Mouse (Mus musculus): ENCODE measurements at regions not wholly inside any gene's neighbourhood (a gene's known extent, or its start where the extent isn't known, plus 50 kb on each side); places are given as distances from the start of the nearest gene placed in this dataset.

DNA sequence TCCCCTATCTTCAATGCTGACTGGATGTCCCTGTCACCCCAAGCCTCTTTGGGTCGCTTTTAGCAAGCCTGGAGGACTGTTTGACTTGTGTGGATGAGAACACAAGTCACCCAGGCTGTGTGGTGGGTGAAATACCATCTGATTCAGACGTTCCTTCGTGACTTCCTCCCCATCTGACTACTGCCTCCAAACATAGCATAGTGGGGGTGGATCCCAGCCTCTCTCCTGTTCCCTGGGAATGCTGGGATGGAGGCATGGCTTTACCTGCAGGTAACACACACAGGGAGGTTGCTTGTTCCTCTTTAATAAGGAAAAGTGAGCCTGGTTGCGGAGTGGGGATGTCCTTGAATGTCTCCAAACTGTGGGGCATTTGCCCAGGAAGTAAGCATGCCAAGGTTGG lies 369.0 kb upstream of the Gm10131 start:
- H3K36me3 ChIP-seq (ENCODE audit: control insufficient read depth, insufficient read depth, low read length), result no peaks in the 10 kb centered on the region
- WGBS, result 76% methylated on average over 4 of the region's 4 CpGs
- H3K4me3 ChIP-seq (ENCODE audit: low read depth, low read length), result no peak overlapping the region
- TF ChIP-seq CTCF (IDR thresholded peaks at IDR 0.05; ENCODE audit: extremely low read depth, insufficient read length, insufficient replicate concordance, low read depth, low read length) (no peak), POLR2A (IDR thresholded peaks at IDR 0.05; ENCODE audit: low read depth, low read length) (no peak)
- no peaks in the 10 kb centered on the region for H3K27me3 ChIP-seq (ENCODE audit: control insufficient read depth, insufficient read depth, low read length)
- no peak overlapping the region for H3K27ac ChIP-seq (ENCODE audit: insufficient read depth, low read depth, low read length)
- H3K4me1 ChIP-seq (ENCODE audit: control insufficient read depth, insufficient read depth, insufficient read length, low read length), result no peaks in the 10 kb centered on the region

DNA sequence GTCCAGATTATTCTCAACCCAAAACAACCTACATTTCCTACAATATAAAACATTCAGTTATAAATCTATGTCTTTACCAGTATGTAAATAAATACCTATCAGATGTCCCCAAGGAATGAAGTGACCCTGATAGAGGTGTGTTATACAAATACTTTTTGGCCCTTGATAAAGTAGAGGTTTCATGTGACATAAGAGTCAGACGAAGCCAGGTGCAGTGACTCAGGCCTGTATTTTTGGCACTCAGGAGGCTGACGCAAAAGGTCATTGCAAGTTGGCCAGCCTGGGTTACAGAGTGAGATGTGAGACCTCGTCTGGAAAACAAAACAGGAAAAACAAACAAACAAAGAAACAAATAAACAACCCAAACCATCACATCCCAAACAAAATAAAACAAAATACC lies 367.4 kb upstream of the Gm10131 start:
- no peaks in the 10 kb centered on the region for H3K36me3 ChIP-seq (ENCODE audit: control insufficient read depth, insufficient read depth, low read length)
- H3K4me3 ChIP-seq (ENCODE audit: low read depth, low read length), result no peak overlapping the region
- no peak for TF ChIP-seq CTCF (IDR thresholded peaks at IDR 0.05; ENCODE audit: extremely low read depth, insufficient read length, insufficient replicate concordance, low read depth, low read length)
- TF ChIP-seq POLR2A (IDR thresholded peaks at IDR 0.05; ENCODE audit: low read depth, low read length), result no peak
- no peak overlapping the region for H3K27ac ChIP-seq (ENCODE audit: insufficient read depth, low read depth, low read length)
- no peaks in the 10 kb centered on the region for H3K27me3 ChIP-seq (ENCODE audit: control insufficient read depth, insufficient read depth, low read length)
- H3K4me1 ChIP-seq (ENCODE audit: control insufficient read depth, insufficient read depth, insufficient read length, low read length), result no peaks in the 10 kb centered on the region
- 33% methylated on average over 3 of the region's 3 CpGs for WGBS

GRCm38 (mm10) chr8:34478465-34478864 lies 366.9 kb upstream of the Gm10131 start:
- Histone ChIP-seq H3K36me3 (ENCODE audit: control insufficient read depth, insufficient read depth, low read length) (no peaks in the 10 kb centered on the region), H3K4me1 (ENCODE audit: control insufficient read depth, insufficient read depth, insufficient read length, low read length) (no peaks in the 10 kb centered on the region), H3K27me3 (ENCODE audit: control insufficient read depth, insufficient read depth, low read length) (no peaks in the 10 kb centered on the region), H3K27ac (ENCODE audit: insufficient read depth, low read depth, low read length) (no peak overlapping the region), H3K4me3 (ENCODE audit: low read depth, low read length) (no peak overlapping the region)
- no peak for TF ChIP-seq CTCF (IDR thresholded peaks at IDR 0.05; ENCODE audit: extremely low read depth, insufficient read length, insufficient replicate concordance, low read depth, low read length)
- no peak for TF ChIP-seq POLR2A (IDR thresholded peaks at IDR 0.05; ENCODE audit: low read depth, low read length)
- WGBS, result 54% methylated on average over 1 of the region's 1 CpGs

DNA sequence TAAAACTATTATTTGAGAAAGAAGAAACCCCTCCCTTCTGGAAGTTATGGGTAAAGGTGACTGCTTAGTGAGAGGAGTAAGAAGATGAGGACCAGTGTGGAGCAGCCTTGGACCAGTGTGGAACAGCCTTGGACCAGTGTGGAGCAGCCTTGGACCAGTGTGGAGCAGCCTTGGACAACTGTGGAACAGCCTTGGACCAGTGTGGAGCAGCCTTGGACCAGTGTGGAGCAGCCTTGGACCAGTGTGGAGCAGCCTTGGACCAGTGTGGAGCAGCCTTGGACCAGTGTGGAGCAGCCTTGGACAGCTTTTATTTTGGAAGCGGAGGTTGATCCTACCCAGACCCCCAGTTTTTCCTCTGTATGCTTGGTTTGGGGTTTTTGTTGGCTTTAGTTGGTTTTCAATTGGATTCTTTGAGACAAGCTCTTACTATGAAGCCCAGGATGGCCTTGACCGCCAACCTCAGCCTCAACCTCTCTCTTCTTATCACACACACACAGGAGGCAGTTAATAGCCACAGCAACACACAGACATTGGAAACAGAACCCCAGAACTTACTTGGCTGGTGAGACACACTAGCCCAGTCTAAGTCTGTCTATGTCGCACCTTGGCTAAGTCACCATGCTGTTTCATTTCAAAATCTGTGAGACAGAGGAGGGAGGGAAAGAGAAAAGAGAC lies 364.7 kb upstream of the Gm10131 start:
- no peak overlapping the region for H3K27ac ChIP-seq (ENCODE audit: insufficient read depth, low read depth, low read length)
- 90% methylated on average over 3 of the region's 3 CpGs for WGBS
- no peaks in the 10 kb centered on the region for H3K27me3 ChIP-seq (ENCODE audit: control insufficient read depth, insufficient read depth, low read length)
- H3K4me1 ChIP-seq (ENCODE audit: control insufficient read depth, insufficient read depth, insufficient read length, low read length), result no peaks in the 10 kb centered on the region
- H3K4me3 ChIP-seq (ENCODE audit: low read depth, low read length), result no peak overlapping the region
- TF ChIP-seq POLR2A (IDR thresholded peaks at IDR 0.05; ENCODE audit: low read depth, low read length), result no peak
- TF ChIP-seq CTCF (IDR thresholded peaks at IDR 0.05; ENCODE audit: extremely low read depth, insufficient read length, insufficient replicate concordance, low read depth, low read length), result no peak
- H3K36me3 ChIP-seq (ENCODE audit: control insufficient read depth, insufficient read depth, low read length), result no peaks in the 10 kb centered on the region

GRCm38 (mm10) chr8:34474593-34474992 lies 363.1 kb upstream of the Gm10131 start:
- TF ChIP-seq CTCF (IDR thresholded peaks at IDR 0.05; ENCODE audit: extremely low read depth, insufficient read length, insufficient replicate concordance, low read depth, low read length) (no peak), POLR2A (IDR thresholded peaks at IDR 0.05; ENCODE audit: low read depth, low read length) (no peak)
- Histone ChIP-seq H3K36me3 (ENCODE audit: control insufficient read depth, insufficient read depth, low read length) (no peaks in the 10 kb centered on the region), H3K27me3 (ENCODE audit: control insufficient read depth, insufficient read depth, low read length) (no peaks in the 10 kb centered on the region), H3K27ac (ENCODE audit: insufficient read depth, low read depth, low read length) (no peak overlapping the region), H3K4me1 (ENCODE audit: control insufficient read depth, insufficient read depth, insufficient read length, low read length) (no peaks in the 10 kb centered on the region), H3K4me3 (ENCODE audit: low read depth, low read length) (no peak overlapping the region)
- WGBS, result 53% methylated on average over 7 of the region's 7 CpGs

GRCm38 (mm10) chr8:34473769-34474168 lies 362.2 kb upstream of the Gm10131 start:
- H3K27me3 ChIP-seq (ENCODE audit: control insufficient read depth, insufficient read depth, low read length), result no peaks in the 10 kb centered on the region
- no peak overlapping the region for H3K4me3 ChIP-seq (ENCODE audit: low read depth, low read length)
- H3K27ac ChIP-seq (ENCODE audit: insufficient read depth, low read depth, low read length), result no peak overlapping the region
- H3K4me1 ChIP-seq (ENCODE audit: control insufficient read depth, insufficient read depth, insufficient read length, low read length), result no peaks in the 10 kb centered on the region
- TF ChIP-seq CTCF (IDR thresholded peaks at IDR 0.05; ENCODE audit: extremely low read depth, insufficient read length, insufficient replicate concordance, low read depth, low read length) (no peak), POLR2A (IDR thresholded peaks at IDR 0.05; ENCODE audit: low read depth, low read length) (no peak)
- H3K36me3 ChIP-seq (ENCODE audit: control insufficient read depth, insufficient read depth, low read length), result no peaks in the 10 kb centered on the region
- 67% methylated on average over 10 of the region's 10 CpGs for WGBS

DNA sequence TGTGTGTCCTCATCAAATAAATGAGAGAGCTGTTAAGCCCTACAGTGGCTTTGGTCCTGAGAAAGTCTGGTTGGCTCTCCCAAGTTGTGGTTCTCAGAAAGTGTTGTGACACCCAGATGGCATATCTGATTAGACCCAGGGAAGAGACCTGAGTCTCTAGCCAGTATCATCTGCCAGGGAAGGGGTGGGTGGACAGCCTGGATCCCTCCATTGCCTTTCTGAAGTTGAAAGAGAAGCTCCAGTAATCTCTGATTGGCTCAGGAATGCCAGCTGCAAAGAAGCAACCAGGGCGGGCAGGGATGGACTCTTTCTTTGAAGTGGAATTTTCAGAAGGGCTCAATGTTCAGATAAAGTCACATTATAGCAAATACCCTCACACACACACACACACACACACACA lies 361.8 kb upstream of the Gm10131 start:
- H3K4me3 ChIP-seq (ENCODE audit: low read depth, low read length), result no peak overlapping the region
- H3K36me3 ChIP-seq (ENCODE audit: control insufficient read depth, insufficient read depth, low read length), result no peaks in the 10 kb centered on the region
- 80% methylated on average over 1 of the region's 1 CpGs for WGBS
- no peaks in the 10 kb centered on the region for H3K27me3 ChIP-seq (ENCODE audit: control insufficient read depth, insufficient read depth, low read length)
- H3K4me1 ChIP-seq (ENCODE audit: control insufficient read depth, insufficient read depth, insufficient read length, low read length), result no peaks in the 10 kb centered on the region
- TF ChIP-seq CTCF (IDR thresholded peaks at IDR 0.05; ENCODE audit: extremely low read depth, insufficient read length, insufficient replicate concordance, low read depth, low read length) (no peak), POLR2A (IDR thresholded peaks at IDR 0.05; ENCODE audit: low read depth, low read length) (no peak)
- no peak overlapping the region for H3K27ac ChIP-seq (ENCODE audit: insufficient read depth, low read depth, low read length)
